Mouse (Mus musculus) Muller cell, postnatal 12 days (primary cell): ENCODE data around the gene Prep.

ENCODE experiments used
- DNase-seq: peaks from one replicate; pipeline ENCODE4 v3.0.0-alpha.2; 2015; ENCODE audit errors: inconsistent ontology term

The Prep gene

DNA sequence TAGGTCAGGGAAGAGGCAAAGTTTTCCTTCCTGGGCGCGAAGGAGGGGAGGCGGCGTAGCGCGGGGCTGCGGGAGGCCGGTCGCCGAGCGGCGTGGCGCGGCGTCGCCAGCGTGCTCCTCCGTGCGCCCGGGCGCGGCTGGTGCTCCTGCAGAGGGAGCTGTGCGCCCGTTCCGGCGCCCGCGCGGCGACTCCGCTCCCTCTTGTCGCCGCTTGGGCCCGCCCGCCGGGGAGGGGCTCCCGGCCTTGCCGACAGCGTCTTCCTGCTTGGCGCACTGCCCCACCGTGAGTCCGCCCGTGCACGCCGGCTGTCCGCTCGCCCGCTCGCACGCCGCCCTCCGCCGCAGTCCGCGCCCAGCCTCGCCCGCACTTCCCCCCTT, at the start of gene Prep:
TSS of gene Prep (plus strand) at position 273 of the 378 bp plus-strand sequence.
- DNase-seq: peak; percentile 96

DNA sequence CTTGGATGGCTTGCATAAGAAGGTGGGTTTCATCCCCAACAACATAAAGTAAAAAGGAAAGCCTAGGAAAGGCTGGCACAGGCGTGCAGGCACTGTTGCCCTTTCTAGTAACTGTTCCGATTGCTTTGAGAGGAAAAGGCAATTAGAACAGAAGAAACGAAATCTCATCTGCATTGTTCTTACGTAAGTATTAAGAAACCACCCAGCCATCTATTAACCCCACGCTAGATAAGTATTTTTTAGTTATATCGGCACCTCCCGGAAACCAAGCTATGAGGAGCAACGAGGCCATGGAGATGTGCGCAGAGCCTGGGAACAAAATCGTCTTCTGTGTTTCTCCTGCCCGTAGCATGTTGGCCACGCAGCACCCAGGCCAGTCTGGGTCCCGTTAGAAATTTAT, 49.7 kb upstream of the Prep start:
- no peak for DNase-seq

DNA sequence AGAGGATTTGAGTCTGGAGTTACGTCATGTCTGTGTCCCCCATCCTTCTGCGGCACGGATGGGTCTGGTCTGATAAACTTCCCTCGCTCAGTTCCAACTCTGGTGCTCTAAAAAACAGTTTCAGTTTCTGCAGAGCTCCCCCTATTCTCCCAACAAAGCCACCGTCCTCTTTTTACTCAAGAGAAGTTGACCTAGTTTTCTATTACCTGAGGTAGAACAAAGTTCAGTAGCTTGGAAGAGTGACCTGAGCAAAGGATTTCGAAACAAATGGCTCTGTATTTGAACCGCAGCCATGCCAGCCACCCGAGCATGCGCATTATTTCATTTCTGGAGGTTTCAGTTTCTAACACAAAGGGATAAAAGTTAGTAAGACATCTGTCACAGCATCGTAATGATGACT, 49.2 kb upstream of the Prep start:
- DNase-seq: no peak

DNA sequence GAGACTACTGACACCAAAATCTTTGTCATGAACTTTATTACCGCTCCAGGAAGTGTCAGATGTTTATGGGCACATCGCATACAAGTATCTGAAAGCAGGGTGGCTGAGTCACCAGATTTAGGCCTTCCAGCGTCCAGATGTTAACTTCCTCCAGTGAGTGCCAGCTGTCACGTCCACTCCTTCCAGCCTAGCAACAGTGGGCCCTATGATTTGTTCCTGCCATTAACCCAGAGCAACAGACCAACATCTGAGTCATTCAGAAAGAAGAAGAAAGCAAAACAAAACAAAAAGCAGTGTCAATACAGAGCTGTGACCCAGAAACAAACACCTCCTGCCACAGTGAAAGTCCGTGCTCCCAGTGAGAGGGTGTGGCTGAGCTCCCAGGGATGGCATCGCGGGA, 47.6 kb upstream of the Prep start:
- DNase-seq: no peak

DNA sequence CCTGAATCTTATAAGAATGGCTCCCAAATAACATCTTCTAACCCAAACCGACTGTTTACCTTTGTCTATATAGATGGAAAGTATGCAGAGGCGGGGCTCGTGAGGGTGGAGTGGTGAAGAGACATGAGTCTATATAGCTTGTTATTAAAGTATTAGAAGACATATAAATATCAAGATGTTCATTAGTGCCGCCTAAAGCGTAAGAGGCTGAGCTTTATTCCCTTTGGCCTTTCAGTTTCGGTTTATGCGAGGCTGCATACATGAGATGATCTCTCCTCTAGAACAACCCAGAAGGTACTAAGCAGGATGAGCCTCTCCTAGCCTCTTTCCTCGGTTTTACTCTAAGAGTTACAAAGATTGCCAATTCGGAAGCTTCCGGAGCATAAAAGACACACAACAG, 47.2 kb upstream of the Prep start:
- DNase-seq: no peak

DNA sequence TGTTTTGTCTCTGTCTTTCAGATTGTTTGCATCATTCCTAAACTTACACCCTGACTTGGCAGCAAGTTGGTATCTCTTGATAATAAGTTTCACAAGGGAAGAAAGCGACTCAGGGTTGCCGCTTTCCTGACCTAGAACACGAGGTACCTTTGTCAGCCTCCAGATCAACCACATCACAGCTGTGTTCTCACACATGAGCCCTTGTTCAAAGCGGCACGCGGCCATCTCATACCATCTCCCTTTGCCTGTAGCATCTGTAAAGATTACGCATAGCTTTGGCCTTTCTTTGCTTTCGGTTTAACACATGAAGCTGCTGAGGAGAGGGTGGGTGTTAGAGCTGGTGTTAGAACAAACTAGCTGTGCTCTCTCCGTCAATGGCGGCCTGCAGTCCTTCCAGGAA, 46.7 kb upstream of the Prep start:
- no peak for DNase-seq

DNA sequence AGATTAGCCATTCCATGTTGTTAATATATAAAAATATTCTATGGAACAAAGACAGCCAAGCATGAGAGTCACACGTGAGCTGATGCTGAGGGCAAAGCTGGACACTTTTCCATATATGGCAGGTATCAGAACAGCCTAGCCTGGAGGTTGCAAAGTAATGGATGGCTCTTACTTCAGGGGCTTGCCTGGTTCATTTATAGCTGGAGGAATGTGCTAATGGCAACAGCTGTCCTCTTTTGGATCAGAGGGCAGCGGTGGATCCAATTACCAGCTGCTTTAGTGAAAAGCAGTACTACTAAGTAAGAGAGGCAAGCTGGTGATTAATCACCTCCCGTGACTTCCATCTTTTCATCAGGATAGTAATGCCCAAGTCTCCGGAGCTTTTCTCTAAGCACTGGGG, 41.8 kb upstream of the Prep start:
- no peak for DNase-seq

DNA sequence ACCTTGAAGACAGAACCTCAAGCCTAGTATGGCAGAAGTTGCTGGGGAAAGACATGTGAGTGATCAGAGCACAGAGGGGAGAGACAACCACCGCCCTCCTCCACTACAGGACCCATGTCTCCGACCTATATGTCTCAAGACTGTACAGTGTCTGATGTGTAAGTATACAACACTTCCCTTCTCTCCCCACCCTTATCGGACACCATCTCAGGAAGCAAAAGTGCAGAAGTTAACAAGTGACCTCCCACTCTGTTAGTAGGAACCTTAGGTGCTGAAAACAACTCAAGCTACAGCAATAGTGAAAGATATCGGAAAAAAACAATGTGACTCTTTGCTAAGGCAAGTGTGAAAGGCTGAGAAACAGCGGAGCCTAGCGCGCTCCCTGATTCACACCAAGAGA, 40.1 kb upstream of the Prep start:
- DNase-seq: no peak

DNA sequence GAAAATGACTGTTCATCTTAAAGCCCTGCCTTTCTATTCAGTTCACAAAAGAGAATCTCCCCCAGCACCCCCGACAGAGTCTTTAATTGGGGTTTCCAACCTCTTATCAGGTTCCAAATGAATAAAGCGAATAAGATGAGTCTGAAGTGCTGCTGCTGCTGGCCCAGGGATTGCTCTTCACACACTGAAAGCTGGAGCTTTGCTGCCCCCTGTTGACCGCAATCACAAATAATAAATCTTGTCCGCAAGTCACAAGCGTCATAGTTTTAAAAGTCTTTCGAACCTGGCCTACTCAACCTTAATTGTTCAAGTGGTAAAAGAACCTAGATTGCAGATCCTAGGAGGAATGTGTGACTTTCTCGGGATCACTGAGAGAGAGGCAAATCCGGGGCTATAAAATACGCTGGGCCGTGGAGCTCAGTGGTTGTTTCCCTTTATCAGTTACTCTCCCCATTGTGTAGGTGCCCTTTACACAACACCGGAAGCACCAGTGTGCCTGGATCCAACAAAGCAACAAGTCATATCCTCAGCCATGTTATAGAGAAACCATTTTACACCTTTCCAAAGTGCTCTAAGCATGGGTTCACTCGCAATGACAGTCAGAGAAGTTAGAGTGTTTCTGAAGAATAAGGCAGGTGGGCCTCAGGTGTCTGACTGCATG, 21.6 kb upstream of the Prep start:
- DNase-seq: peak; percentile 44

DNA sequence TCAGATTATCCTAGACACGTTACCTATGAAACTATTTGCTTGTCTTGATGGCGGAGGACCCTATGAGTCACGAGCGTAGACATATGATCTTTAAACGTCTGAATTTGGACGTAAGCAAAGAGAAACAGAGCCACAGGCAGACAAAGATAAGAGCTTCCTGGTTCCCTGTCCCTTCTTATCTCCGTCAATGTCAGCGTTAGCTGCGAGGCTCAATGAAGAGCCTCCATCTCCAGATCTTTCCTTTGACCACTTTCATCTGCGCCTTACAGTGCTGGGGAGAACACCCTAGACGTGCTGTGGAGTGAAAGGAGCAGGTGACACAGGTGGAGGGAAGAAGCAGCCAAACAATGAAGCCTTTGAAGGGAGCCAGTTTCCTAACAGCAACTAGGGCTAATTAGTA, 18.8 kb upstream of the Prep start:
- no peak for DNase-seq

DNA sequence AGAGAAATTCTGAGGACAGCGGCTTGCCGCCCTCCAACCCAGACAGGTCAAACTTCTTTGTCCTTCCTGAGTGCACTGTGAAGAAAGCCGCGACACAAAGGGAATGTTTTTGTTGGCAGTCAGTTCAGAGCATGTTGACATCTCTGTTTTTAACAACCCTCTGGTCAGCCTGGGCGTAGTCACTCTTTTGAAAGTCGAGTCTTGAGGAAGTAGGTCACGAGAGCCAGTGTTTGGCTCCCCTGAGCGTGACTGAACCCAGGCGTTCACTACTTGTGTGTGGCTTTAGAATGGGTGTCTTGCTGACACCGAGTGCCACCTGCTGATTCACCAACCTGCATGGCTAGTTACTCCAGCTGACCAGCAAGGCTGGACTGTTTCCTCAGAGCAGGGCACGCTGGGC, 18.4 kb upstream of the Prep start:
- DNase-seq: peak; percentile 42

DNA sequence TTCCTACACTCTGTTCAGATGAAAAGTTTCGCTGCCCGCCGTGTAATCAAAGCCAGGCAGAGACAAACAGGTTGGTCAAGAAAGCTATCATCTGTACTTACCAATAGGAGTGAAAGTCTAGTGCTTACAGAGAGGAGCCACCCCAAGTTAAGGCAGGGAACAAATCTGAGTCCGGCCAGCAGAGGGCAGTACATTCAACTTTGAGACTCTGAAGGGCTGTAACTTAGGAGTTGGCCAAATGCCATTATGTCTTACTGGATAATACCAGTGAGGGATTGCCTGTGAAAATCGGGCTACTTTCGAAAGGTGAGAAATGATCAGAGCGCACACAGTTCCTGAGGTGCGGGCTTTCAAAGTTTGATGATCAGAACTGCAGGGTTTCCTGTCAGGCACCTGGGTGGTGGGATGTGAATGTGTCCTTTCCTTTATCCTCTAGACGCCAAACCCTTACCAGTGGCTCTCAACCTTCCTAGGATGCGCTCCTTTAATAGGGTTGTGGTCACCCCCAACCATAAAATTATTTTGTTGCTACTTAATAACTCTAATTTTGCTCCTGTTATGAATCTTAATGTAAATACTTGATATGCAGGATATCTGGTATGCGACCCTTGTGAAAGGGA, 15.8 kb upstream of the Prep start:
- peak; percentile 44 for DNase-seq

DNA sequence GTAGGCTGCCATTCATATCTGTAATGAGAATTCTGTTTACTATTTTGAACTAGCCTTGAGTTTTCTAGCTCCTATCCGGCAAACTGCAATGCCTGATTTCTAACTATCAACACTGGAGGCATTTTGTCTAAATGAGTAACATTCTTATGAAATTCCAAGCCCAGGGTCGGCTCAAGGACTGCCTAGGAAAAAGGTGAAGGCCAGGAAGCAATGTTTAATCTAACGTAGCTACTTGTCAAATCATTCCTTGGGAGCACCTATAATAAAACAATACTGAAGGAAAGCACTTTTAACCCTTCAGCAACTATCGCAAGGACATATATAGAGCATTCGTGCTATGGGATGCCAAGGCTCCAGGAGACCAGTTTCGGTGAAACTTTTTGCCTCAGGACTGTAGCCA, 8.6 kb upstream of the Prep start:
- DNase-seq: no peak

DNA sequence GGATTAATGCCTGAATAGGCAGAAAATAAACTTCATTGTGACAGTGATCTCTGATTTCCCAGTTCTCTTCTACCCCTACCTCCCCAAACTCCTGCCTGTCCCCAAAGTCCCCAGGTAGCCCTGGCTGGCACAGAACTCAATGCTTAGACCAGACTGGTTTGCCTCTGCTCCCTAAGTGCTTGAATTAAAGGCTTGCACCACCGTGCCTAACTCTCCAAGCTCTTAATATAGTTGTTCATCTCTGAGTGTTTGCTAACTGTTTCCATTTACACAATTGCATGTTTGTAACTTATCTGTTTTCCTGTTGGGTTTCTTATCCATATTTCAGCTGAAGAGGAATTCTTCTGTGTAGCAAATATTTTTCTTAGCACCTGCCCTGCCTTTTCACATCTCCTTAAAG, 6.2 kb upstream of the Prep start:
- DNase-seq: no peak

DNA sequence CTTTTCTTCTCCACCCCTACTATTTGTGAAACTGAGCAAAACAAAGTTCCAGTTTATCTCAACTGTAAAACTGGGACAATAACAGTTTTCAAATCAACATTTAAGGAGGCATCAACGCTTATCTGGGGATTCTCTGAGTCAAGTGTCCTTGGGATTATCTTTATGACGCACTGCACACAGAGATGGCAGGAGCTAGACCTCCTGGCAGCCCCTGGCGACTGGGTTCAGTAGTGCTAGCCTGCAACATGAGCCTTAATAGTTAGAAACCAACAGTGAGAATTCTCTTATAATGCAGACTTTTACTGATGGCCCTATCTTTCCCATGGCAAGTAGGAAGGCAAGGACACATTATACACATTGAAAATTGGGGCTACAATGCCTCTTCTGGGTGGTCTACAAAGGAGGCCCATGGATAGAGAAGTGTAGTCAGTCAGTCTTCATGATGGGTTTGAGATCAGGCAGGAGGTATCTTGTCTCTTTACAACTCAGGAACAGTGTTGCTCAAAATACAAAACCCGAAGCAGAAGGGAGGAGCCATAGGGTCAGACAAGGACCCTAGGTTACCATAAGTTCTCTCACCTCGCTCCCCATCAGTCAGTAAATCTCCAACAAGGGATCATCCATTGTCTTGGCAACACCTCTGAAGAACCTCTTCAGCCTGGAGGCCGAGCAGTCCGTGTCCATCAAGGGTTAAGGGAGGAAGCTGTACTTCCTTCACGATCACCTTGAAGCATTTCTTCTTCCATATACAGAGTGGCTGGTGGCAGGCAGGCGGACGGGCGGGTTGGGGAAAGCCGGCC, 672 bp upstream of the Prep start:
- DNase-seq: no peak

DNA sequence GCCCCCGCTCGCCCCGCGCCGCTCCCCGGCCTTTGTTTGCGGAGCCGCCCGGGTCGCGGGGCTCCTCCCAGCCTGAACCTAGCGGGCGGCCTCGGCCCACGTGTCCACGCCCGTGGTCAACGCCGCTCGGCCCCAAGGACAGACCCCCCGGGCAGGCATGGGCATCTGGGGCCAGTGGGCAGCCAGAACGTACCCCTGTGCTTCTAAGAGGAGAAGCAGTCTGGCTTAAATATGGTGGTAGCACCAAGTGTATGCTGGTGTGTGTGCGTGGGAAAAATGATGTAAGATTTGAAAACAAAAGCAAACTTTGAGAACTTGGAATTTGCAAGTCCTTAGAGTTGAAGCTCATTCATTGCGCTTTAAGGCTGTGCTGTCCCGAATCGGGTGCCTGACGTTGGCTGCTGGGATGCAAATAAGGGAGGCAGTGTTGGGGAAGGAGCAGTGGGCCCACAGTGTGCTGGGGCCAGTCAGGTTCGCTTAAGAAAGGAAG, 478 bp downstream of the Prep start:
- DNase-seq: peak; percentile 71

DNA sequence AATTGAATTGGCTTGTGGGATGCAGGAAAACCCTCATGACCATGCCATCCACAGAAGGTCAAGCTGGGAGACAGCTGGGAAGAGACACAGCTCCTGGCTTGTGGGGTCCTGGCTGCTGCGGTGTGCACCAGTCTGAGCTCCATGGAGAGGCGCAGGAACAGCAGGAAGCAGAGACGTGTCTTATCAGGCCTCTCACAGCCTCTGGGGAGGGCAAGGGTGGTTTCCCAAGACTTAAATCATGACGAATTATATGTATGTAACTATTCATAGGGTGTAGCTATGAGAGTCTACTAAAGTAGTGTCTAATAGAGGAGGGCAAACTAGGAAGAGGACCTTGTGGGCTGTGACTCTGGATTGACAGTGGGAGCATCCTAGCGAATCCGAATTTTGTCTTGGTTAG, 2.6 kb downstream of the Prep start:
- DNase-seq: no peak

DNA sequence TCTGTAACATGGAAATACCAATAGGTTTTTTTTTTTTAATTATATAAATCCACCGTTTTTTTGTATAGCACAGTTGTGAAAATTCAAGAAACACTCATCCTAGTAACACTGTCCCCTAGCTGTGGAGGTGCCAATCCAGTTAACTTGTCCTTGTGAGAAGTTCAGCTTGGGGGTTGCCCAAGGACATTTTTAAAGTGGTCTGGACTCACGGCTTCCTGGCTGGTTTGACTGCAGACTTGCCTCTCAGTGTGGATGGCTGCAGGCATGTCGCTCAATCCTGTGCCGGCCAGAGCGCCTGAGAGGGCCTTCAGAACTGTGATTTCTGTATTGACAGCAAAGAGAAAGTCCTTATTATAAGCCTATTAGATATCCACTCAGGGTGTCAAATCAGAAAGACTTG, 3.4 kb downstream of the Prep start:
- no peak for DNase-seq

DNA sequence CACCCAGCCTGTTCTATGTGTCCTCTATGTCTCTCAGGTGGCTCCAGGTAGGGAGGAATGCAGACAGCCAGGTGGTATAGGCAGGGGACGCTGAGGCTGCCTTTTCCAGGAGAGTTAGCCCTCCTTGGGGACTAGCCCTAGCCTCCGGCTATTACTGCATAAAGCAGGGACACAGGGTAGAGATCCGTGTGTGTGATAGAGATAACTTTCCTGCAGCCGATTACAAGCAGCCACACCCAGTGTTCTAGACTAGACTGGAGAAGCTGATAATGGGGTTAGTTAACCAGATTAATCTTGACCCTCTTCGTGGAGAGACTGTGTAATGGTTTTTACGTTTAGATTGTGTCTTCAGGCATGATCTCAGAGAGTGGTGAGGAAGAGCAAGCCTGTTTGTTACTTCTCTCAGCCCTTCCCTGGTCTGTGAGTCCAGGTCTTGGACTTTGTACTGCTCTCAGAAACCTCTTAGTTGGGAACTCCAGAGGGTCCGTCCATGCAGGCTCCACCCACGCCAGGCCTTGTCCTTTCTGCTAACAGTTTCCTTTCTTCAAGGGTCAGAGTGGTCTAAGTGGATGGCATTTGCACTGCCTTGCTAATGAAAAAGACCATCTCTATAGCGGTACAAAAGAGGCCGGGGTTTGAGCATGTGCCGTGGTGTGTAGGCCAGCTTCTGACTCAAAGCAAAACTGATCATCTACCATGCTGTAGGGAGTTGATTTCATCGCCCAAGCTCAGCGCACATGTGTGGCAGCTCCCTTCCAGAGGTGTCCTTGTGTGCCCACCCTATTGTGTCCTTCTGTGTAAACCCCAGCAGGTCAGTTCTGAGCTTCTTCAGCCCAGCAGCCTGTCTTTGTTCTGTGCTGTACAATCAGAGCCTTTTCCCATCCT, 4.2 kb downstream of the Prep start:
- DNase-seq: no peak

DNA sequence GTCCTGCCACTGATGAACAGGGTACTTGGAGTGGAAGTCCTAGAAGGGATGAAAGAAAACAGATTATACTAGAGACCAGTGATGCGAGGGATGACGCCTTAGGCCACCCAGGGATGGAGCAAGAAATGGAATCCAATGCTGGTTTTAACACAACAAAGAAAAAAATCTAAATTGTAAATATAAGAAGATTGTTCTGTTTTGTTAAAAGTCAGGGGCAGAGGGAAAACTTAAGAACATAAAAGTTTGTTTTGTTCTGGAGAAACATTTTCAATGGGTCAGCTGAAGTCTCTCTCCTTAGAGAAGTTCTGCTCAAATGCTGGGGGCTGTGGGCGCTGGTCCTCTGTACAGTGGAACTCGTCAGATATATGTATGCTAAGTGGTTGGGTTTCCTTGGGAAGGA, 5.3 kb downstream of the Prep start:
- DNase-seq: no peak

DNA sequence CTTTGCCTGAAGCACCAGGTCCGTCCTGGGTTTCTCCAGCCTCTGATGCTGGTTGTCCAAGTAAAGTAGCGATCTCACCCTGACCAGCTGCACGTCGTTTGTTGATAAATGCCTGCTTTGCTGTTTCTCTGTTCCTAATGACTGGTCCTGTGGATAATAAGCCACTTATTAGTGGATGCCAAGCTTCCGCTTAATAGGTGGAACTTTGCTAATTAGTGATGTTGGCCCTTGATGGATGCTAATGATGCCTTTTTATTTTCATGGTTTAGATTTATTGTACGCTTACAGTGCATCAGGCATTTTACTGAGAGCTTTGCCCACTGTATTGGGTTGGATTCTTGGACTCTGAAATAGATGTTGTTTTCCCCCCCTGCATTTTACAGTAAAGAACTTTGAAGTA, 7.5 kb downstream of the Prep start:
- DNase-seq: no peak

DNA sequence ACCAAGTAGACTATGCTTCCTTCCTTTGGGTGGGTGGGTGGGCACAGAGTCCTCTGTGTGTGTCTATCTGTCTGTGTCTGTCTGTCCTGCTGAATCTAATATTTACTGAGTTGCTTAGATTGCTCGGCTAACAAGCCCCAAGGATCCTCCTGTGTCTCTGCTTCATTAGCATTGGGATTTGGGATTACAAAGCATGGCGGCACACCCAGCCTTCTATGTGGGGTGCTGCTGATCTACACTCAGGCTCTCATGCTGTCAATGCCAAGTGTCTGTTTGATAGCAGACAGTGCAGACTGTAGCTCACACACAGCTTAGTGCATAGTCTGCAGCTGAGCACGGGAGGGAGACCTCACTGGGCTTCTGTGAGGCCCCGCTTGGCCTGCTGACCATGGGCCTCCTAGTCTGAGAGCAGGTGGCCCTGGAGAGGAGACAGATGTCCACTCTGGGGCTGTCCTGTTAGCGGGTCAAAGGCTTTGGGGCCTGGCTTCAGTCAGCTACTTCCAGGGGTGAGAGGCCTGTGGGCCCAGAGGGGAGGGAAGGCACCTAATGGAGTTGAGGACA, 8.6 kb downstream of the Prep start:
- DNase-seq: no peak
